9 mouse cellular contexts compared by ENCODE assay signal in the genomic region with DNA sequence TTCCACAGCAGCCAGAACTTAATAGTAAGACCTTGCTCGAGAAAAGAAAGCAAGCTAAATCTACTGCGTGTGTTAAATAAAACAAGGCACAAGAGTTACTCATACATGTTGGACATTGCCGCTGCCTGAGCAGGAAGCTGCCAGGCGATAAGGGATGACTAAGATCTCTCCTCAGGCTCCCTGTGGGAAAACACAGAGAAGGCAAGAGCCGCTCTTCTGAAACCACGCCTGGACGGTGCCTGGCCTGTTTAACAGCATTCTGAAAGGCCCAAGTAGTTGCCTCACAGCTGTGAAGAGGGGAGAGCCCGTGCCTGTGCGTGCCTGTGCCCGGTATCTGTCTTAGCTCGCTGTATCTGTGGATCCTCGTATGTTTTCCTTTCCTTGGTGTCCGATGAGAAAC. TPM values are rescaled to one million over a fixed set of nuclear protein-coding genes. Genes with fewer than 3 reads are reported as not detected.
A peak's percentile ranks its signal among the peaks of the same experiment; 100 is the strongest.
DNase-seq lines count a peak whose midpoint lies in the region; ATAC-seq and TF ChIP-seq lines count a peak whose summit lies in the region.
"Had no signal": no experiment of that assay in that cellular context is flagged by ENCODE, and none has a peak within 500 bp of the region (broad histone marks: within the 10 kb centered on the region; RNA-seq: fewer than 3 reads in every experiment).

No protein-coding gene starts in this region.

- H3K36me3 ChIP-seq in liver, embryonic 11.5 days (ENCODE audit: control insufficient read depth, insufficient read depth, low read length) = no peaks in the 10 kb centered on the region
- no peaks in the 10 kb centered on the region for H3K36me3 ChIP-seq in forebrain, postnatal 0 days (ENCODE audit: insufficient read depth)
- H3K36me3 ChIP-seq: limb, embryonic 12.5 days had no signal

- H3K9ac ChIP-seq in liver, embryonic 11.5 days (ENCODE audit: low read depth, low read length) = no peak overlapping the region; the same call in 1 of the 2 replicates
- no peak overlapping the region for H3K9ac ChIP-seq in forebrain, postnatal 0 days
- H3K9ac ChIP-seq: limb, embryonic 12.5 days had no signal

- peak; percentile 12 for DNase-seq in right cerebral cortex, adult 18-20 months
- no peak for DNase-seq in right cerebral cortex, postnatal 36 days (ENCODE audit: low spot score in 2 of 2)
- DNase-seq in fibroblast of lung, adult 2 months (ENCODE audit: low read depth) = peak; percentile 85
- DNase-seq in liver, embryonic 11.5 days (ENCODE audit: low spot score) = no peak
- DNase-seq in urinary bladder, postnatal 14 days (ENCODE audit: low spot score) = peak; percentile 89
- DNase-seq in forebrain, postnatal 0 days = no peak
- no peak for DNase-seq in cerebellum, postnatal 4 days (ENCODE audit: low spot score in 2 of 2)
- DNase-seq in c-Kit-positive CD71-positive TER-119-positive erythroid progenitor cells, embryonic 14.5 days (ENCODE audit: low spot score) = no peak

- TF ChIP-seq CTCF in forebrain, postnatal 0 days (IDR thresholded peaks at IDR 0.05; ENCODE audit: low read depth) = no peak

- no peak overlapping the region for H3K27ac ChIP-seq in liver, embryonic 11.5 days (ENCODE audit: low read depth, low read length)
- H3K27ac ChIP-seq in forebrain, postnatal 0 days (ENCODE audit: low read depth, low read length) = no peak overlapping the region
- H3K27ac ChIP-seq: limb, embryonic 12.5 days had no signal

- H3K4me3 ChIP-seq in liver, embryonic 11.5 days (ENCODE audit: low read depth, low read length) = no peak overlapping the region
- no peak overlapping the region for H3K4me3 ChIP-seq in forebrain, postnatal 0 days (ENCODE audit: low read depth, low read length)
- H3K4me3 ChIP-seq: limb, embryonic 12.5 days had no signal

- H3K4me1 ChIP-seq in liver, embryonic 11.5 days (replicated peaks; ENCODE audit: control insufficient read depth, insufficient read depth, low read length) = peaks cover 18% of the 10 kb centered on the region
- H3K4me1 ChIP-seq in forebrain, postnatal 0 days (ENCODE audit: insufficient read depth) = no peaks in the 10 kb centered on the region

- no peak for ATAC-seq in liver, embryonic 11.5 days (replicated peaks; ENCODE audit: low FRiP score)
- no peak for ATAC-seq in forebrain, postnatal 0 days

- H3K9me3 ChIP-seq in liver, embryonic 11.5 days (ENCODE audit: control insufficient read depth, low read length) = no peaks in the 10 kb centered on the region
- H3K9me3 ChIP-seq in forebrain, postnatal 0 days (ENCODE audit: low read length) = no peaks in the 10 kb centered on the region
- H3K9me3 ChIP-seq: limb, embryonic 12.5 days had no signal

- H3K4me2 ChIP-seq in liver, embryonic 11.5 days = peak overlapping the region; percentile 33; the same call in 1 of the 2 replicates
- H3K4me2 ChIP-seq in forebrain, postnatal 0 days (ENCODE audit: low read depth) = no peak overlapping the region
- H3K4me2 ChIP-seq: limb, embryonic 12.5 days had no signal

- 41% methylated on average over 13 of the region's 13 CpGs for WGBS in liver, embryonic 11.5 days
- WGBS in forebrain, postnatal 0 days = 88% methylated on average over 13 of the region's 13 CpGs

- no peaks in the 10 kb centered on the region for H3K27me3 ChIP-seq in liver, embryonic 11.5 days (replicated peaks; ENCODE audit: control insufficient read depth, insufficient read depth, low read length)
- H3K27me3 ChIP-seq in forebrain, postnatal 0 days (ENCODE audit: insufficient read depth, low read length) = no peaks in the 10 kb centered on the region
- H3K27me3 ChIP-seq: limb, embryonic 12.5 days had no signal

RNA-seq across cellular contexts. Expression of gene Atp1b3, which starts 17.2 kb away (rescaled TPM):
- polyA plus RNA-seq in liver, embryonic 11.5 days (2014; fragmentation: Nextera tagmentation; extraction: Ambion mirVana) = 137 and 144 TPM in 2 replicates
- 80.7 and 85.4 TPM in 2 replicates for total RNA-seq in forebrain, postnatal 0 days (2014; rRNA removed)
- 130 and 167 TPM in 2 replicates for polyA plus RNA-seq in forebrain, postnatal 0 days (2015; fragmentation: Nextera tagmentation; extraction: Ambion mirVana)

Comparison
In these comparisons a context has a peak if more than half of its experiments do, and no peak if none do; other contexts are left out.
1. DNase-seq: peak in right cerebral cortex, adult 18-20 months (single experiment), fibroblast of lung, adult 2 months (single experiment) and urinary bladder, postnatal 14 days (single experiment); none in right cerebral cortex, postnatal 36 days (0 of 2), liver, embryonic 11.5 days (single experiment), forebrain, postnatal 0 days (single experiment), cerebellum, postnatal 4 days (0 of 2) and c-Kit-positive CD71-positive TER-119-positive erythroid progenitor cells, embryonic 14.5 days (single experiment).